Mouse (Mus musculus) spleen, postnatal 0 days (tissue): ENCODE measurements around the gene 1600015I10Rik. TPM values are rescaled to one million over a fixed set of nuclear protein-coding genes. Genes with fewer than 3 reads are reported as not detected.

ENCODE experiments used
- polyA plus RNA-seq: library from polyadenylated mRNA; unstranded; fragments of >200 nt; fragmentation: Nextera tagmentation; extraction: Ambion mirVana; gene quantifications from 2 replicates; pipeline ENCODE4 v1.2.1, GENCODE M21; 2015

1600015I10Rik gene
- not detected in 2 replicates for polyA plus RNA-seq

GRCm38 (mm10) chr6:48929595-48929994, at the start of gene 1600015I10Rik:
1600015I10Rik (plus strand) TSS chr6:48929895.

GRCm38 (mm10) chr6:48974663-48975062, 45.0 kb downstream of the 1600015I10Rik start, which contains the start of gene Doxl2:
Doxl2 (plus strand) TSS chr6:48974963.

Other genes with a start within 250 kb of the 1600015I10Rik start
- 19.4 and 27.0 TPM in 2 replicates for gene Gimap4, start 245.3 kb upstream of the 1600015I10Rik start, polyA plus RNA-seq
- 20.1 and 29.3 TPM in 2 replicates for gene Gimap6, start 221.7 kb upstream of the 1600015I10Rik start, polyA plus RNA-seq
- 0.32 and 1.7 TPM in 2 replicates for gene Gm28053, start 211.3 kb upstream of the 1600015I10Rik start, polyA plus RNA-seq
- 0.99 and 1.6 TPM in 2 replicates for gene Gimap7, start 211.3 kb upstream of the 1600015I10Rik start, polyA plus RNA-seq
- 18.4 and 28.7 TPM in 2 replicates for gene Gimap1, start 190.8 kb upstream of the 1600015I10Rik start, polyA plus RNA-seq
- 17.8 and 24.8 TPM in 2 replicates for gene Gimap5, start 183.7 kb upstream of the 1600015I10Rik start, polyA plus RNA-seq
- gene Gimap3, start 159.0 kb upstream of the 1600015I10Rik start, polyA plus RNA-seq: 1.6 and 2.8 TPM in 2 replicates
- gene Tmem176a, start 89.0 kb upstream of the 1600015I10Rik start, polyA plus RNA-seq: 50.5 and 64.7 TPM in 2 replicates
- 105 and 133 TPM in 2 replicates for gene Tmem176b, start 88.4 kb upstream of the 1600015I10Rik start, polyA plus RNA-seq
- gene Aoc1, start 57.0 kb upstream of the 1600015I10Rik start, polyA plus RNA-seq: 0.05 and 0.17 TPM in 2 replicates
- not detected in 2 replicates for gene Doxl2, start 45.1 kb downstream of the 1600015I10Rik start, polyA plus RNA-seq
- gene Svs1, start 57.0 kb downstream of the 1600015I10Rik start, polyA plus RNA-seq: not detected in 2 replicates
- gene Gpnmb, start 106.7 kb downstream of the 1600015I10Rik start, polyA plus RNA-seq: 0.25 and 0.38 TPM in 2 replicates
- 57.7 and 58.9 TPM in 2 replicates for gene Malsu1, start 143.9 kb downstream of the 1600015I10Rik start, polyA plus RNA-seq